Mouse (Mus musculus): ENCODE measurements at regions not wholly inside any gene's neighbourhood (a gene's known extent, or its start where the extent isn't known, plus 50 kb on each side); places are given as distances from the start of the nearest gene placed in this dataset.
A peak's percentile ranks its signal among the peaks of the same experiment; 100 is the strongest.

- no peak for DNase-seq (ENCODE audit: low spot score in 2 of 2)
Observed at GRCm38 (mm10) chr5:119386821-119387220, 283.6 kb upstream of the Tbx3 start.

- no peak for DNase-seq (ENCODE audit: low spot score in 2 of 2)
Observed at GRCm38 (mm10) chr5:119387261-119387660, 283.2 kb upstream of the Tbx3 start.

- DNase-seq (ENCODE audit: low spot score in 2 of 2): no peak
Observed at GRCm38 (mm10) chr5:119388841-119389240, 281.6 kb upstream of the Tbx3 start.

GRCm38 (mm10) chr5:119389384-119389783 lies 281.1 kb upstream of the Tbx3 start:
- DNase-seq (ENCODE audit: low spot score in 2 of 2): no peak

GRCm38 (mm10) chr5:119389857-119390256 lies 280.6 kb upstream of the Tbx3 start:
- DNase-seq (ENCODE audit: low spot score in 2 of 2): no peak

- DNase-seq (ENCODE audit: low spot score in 2 of 2): no peak
Observed at GRCm38 (mm10) chr5:119398475-119398874, 272.0 kb upstream of the Tbx3 start.

GRCm38 (mm10) chr5:119400223-119400935 lies 270.1 kb upstream of the Tbx3 start:
- DNase-seq (ENCODE audit: low spot score in 2 of 2): no peak

- peak in 1 of 2 experiments; percentile 24 for DNase-seq (ENCODE audit: low spot score in 2 of 2)
Observed at GRCm38 (mm10) chr5:119401915-119402314, 268.6 kb upstream of the Tbx3 start.

- DNase-seq (ENCODE audit: low spot score in 2 of 2): peak; percentile 16 to 18
Observed at GRCm38 (mm10) chr5:119402651-119403050, 267.8 kb upstream of the Tbx3 start.

- no peak for DNase-seq (ENCODE audit: low spot score in 2 of 2)
Observed at GRCm38 (mm10) chr5:119410966-119411365, 259.5 kb upstream of the Tbx3 start.

- no peak for DNase-seq (ENCODE audit: low spot score in 2 of 2)
Observed at GRCm38 (mm10) chr5:119415835-119416234, 254.6 kb upstream of the Tbx3 start.

GRCm38 (mm10) chr5:119418486-119418885 lies 252.0 kb upstream of the Tbx3 start:
- DNase-seq (ENCODE audit: low spot score in 2 of 2): no peak

- DNase-seq (ENCODE audit: low spot score in 2 of 2): no peak
Observed at GRCm38 (mm10) chr5:119427511-119428019, 242.9 kb upstream of the Tbx3 start.

GRCm38 (mm10) chr5:119431271-119431756 lies 239.2 kb upstream of the Tbx3 start:
- DNase-seq (ENCODE audit: low spot score in 2 of 2): no peak

GRCm38 (mm10) chr5:119434572-119434971 lies 235.9 kb upstream of the Tbx3 start:
- DNase-seq (ENCODE audit: low spot score in 2 of 2): no peak

GRCm38 (mm10) chr5:119448494-119448893 lies 222.0 kb upstream of the Tbx3 start:
- no peak for DNase-seq (ENCODE audit: low spot score in 2 of 2)

- DNase-seq (ENCODE audit: low spot score in 2 of 2): peak; percentile 13 to 15
Observed at GRCm38 (mm10) chr5:119449166-119449565, 221.3 kb upstream of the Tbx3 start.

GRCm38 (mm10) chr5:119459751-119460150 lies 210.7 kb upstream of the Tbx3 start:
- DNase-seq (ENCODE audit: low spot score in 2 of 2): no peak

- DNase-seq (ENCODE audit: low spot score in 2 of 2): no peak
Observed at GRCm38 (mm10) chr5:119462659-119463530, 207.6 kb upstream of the Tbx3 start.

- DNase-seq (ENCODE audit: low spot score in 2 of 2): no peak
Observed at GRCm38 (mm10) chr5:119464553-119464952, 205.9 kb upstream of the Tbx3 start.

- no peak for DNase-seq (ENCODE audit: low spot score in 2 of 2)
Observed at GRCm38 (mm10) chr5:119467346-119468085, 203.0 kb upstream of the Tbx3 start.
